Comparison of ENCODE assay signal across 8 mouse cellular contexts in genomic region chr13:62623577-62624276, GRCm38 (mm10). TPM values are rescaled to one million over a fixed set of nuclear protein-coding genes. Genes with fewer than 3 reads are reported as not detected.
DNase-seq lines count a peak whose midpoint lies in the region; ATAC-seq and TF ChIP-seq lines count a peak whose summit lies in the region.
"Not testable (repeated sequence)": the region's sequence is repeated elsewhere in the genome, so short reads cannot be mapped to it uniquely, and the experiment has no call there.

TSS of gene 6720489N17Rik (minus strand) at chr13:62624182.

- peak within 1 kb of the TSS; percentile 70 for H3K9ac ChIP-seq in heart, embryonic 12.5 days
- peak within 1 kb of the TSS; percentile 63 for H3K9ac ChIP-seq in kidney, embryonic 16.5 days (replicated peaks; ENCODE audit: low read length)
- H3K9ac ChIP-seq in liver, adult 2 months (ENCODE audit: low read depth, low read length), result not testable (repeated sequence)

- H3K27ac ChIP-seq in heart, embryonic 12.5 days (ENCODE audit: poor library complexity, severe bottlenecking); kidney, embryonic 16.5 days (ENCODE audit: low read length); liver, adult 2 months (replicated peaks; ENCODE audit: insufficient read depth, low read depth, low read length): not testable (repeated sequence)

- not testable (repeated sequence) for TF ChIP-seq CTCF in liver, adult 2 months (IDR thresholded peaks at IDR 0.05; ENCODE audit: low read depth, low read length)

- H3K9me3 ChIP-seq in heart, embryonic 12.5 days (replicated peaks); kidney, embryonic 16.5 days (ENCODE audit: low read length): not testable (repeated sequence)

- WGBS in heart, embryonic 12.5 days, result under 1% methylated on average over 15 of the region's 15 CpGs
- 0% methylated on average over 15 of the region's 15 CpGs for WGBS in kidney, embryonic 16.5 days
- 6% methylated on average over 15 of the region's 15 CpGs for WGBS in liver, adult 2 months

- not testable (repeated sequence) for H3K27me3 ChIP-seq in heart, embryonic 12.5 days (replicated peaks); kidney, embryonic 16.5 days (ENCODE audit: insufficient read depth, low read length); liver, adult 2 months (ENCODE audit: control insufficient read depth, insufficient read depth, low read length)

- DNase-seq in c-Kit-negative CD71-positive TER-119-positive erythroid progenitor cells, embryonic 14.5 days (ENCODE audit: low read depth, low spot score), result peak; percentile 50
- peak; percentile 0 for DNase-seq in fat pad, adult 2 months (ENCODE audit: extremely low read depth, low read depth, low spot score)
- DNase-seq in liver, adult 2 months (ENCODE audit: extremely low read depth, low read depth, low spot score), result peak; percentile 31
- DNase-seq in spleen, postnatal 36 days (ENCODE audit: low spot score in 2 of 2), result peak; percentile 83 to 85

- ATAC-seq in CD4-positive, CD25-positive, alpha-beta regulatory T cell, adult 4 months, result peak; percentile 100
- peak; percentile 98 for ATAC-seq in heart, embryonic 12.5 days (ENCODE audit: insufficient number of reproducible peaks, low FRiP score)
- peak; percentile 100 for ATAC-seq in kidney, embryonic 16.5 days (ENCODE audit: low FRiP score, low TSS enrichment)
- peak; percentile 96 for ATAC-seq in monocyte, adult 5-6 weeks (replicated peaks; ENCODE audit: insufficient number of reproducible peaks, low FRiP score, low TSS enrichment, poor library complexity, severe bottlenecking)

- not testable (repeated sequence) for H3K79me2 ChIP-seq in liver, adult 2 months (ENCODE audit: control insufficient read depth, insufficient read depth, low read length)

- H3K36me3 ChIP-seq in heart, embryonic 12.5 days; kidney, embryonic 16.5 days (ENCODE audit: insufficient read depth, low read length); liver, adult 2 months (ENCODE audit: control insufficient read depth, insufficient read depth, low read length): not testable (repeated sequence)

- H3K4me3 ChIP-seq in heart, embryonic 12.5 days, result peak within 1 kb of the TSS; percentile 61
- peak within 1 kb of the TSS; percentile 62 for H3K4me3 ChIP-seq in kidney, embryonic 16.5 days (ENCODE audit: low read length)
- peak within 1 kb of the TSS; percentile 18; the same call in 1 of the 2 replicates for H3K4me3 ChIP-seq in liver, adult 2 months (ENCODE audit: insufficient read depth, low read depth, low read length)

- TF ChIP-seq POLR2A in liver, adult 2 months (IDR thresholded peaks at IDR 0.05; ENCODE audit: extremely low read depth, insufficient read depth, low read length), result not testable (repeated sequence)

- H3K4me2 ChIP-seq in heart, embryonic 12.5 days, result peak within 1 kb of the TSS; percentile 68
- H3K4me2 ChIP-seq in kidney, embryonic 16.5 days (replicated peaks; ENCODE audit: low read depth, low read length), result peak within 1 kb of the TSS; percentile 54

- H3K4me1 ChIP-seq in heart, embryonic 12.5 days (replicated peaks); kidney, embryonic 16.5 days (ENCODE audit: insufficient read depth, low read length); liver, adult 2 months (ENCODE audit: control insufficient read depth, insufficient read depth, low read length): not testable (repeated sequence)

RNA-seq across cellular contexts. Expression of gene 6720489N17Rik, which starts in this region (rescaled TPM):
- 1 to 10 TPM; 2.3 to 3.3 TPM for polyA plus RNA-seq in CD4-positive, CD25-positive, alpha-beta regulatory T cell, adult 4 months (2017; shearing (Covaris generic))
- 7.9 and 9.3 TPM in 2 replicates for polyA plus RNA-seq in heart, embryonic 12.5 days (2016; fragmentation: Nextera tagmentation; extraction: Ambion mirVana)
- polyA plus RNA-seq in kidney, embryonic 16.5 days (2015; fragmentation: Nextera tagmentation; extraction: Ambion mirVana), result 11.6 and 15.0 TPM in 2 replicates
- total RNA-seq in liver, adult 2 months (2014; rRNA removed), result 0.46 and 0.60 TPM in 2 replicates
- 0.07 TPM in 1 of 2 replicates, not detected in the other for polyA plus RNA-seq in liver, adult 2 months (2012; rRNA removed)
- total RNA-seq in monocyte, adult 5-6 weeks (2017), result 2.0 to 10.9 TPM (median 2.5 TPM) in 3 replicates

Comparison
In these comparisons a context has a peak if more than half of its experiments do, and no peak if none do; other contexts are left out.
1. Peak in DNase-seq and H3K4me3 ChIP-seq in liver, adult 2 months; RNA of the gene not detected or under 1 TPM.
2. DNase-seq: peak in every context shown above with its lines; median percentile 84 in spleen, postnatal 36 days; 50 in c-Kit-negative CD71-positive TER-119-positive erythroid progenitor cells, embryonic 14.5 days; 31 in liver, adult 2 months; 0 in fat pad, adult 2 months.